Mouse (Mus musculus) fibroblast of lung, adult 2 months (primary cell): ENCODE measurements around the gene Cxcr3.

ENCODE experiments used
- DNase-seq: peaks from one replicate; pipeline ENCODE4 v3.0.0-alpha.2; 2011; ENCODE audit warnings: low read depth

The Cxcr3 gene

DNA sequence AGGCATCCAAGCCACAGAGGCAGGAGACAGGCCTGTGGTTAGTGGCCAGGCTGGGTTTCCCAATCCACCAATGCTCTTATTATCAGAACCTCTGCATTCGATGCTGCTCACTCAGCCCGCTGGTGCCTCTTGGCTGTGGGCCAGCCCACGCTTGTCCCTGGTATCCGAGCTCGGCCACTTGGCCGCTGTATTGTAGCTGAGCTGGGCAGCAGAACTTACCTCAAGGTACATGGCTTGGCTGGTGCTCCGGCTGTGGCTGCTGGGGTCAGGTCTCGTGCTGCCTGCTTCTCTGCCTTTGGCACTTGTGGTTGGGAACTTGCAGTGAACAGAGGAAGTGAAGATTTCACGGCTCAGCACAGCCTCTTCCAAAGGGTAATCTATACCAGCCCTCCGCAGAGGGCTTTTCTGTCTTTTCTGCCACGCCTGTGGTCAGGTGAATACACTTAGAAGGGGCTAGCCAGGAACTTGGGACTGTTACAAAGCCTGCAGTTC is at the start of gene Cxcr3:
TSS of gene Cxcr3 (minus strand) at position 442 of the 492 bp plus-strand sequence.
- DNase-seq, result peak; percentile 47

DNA sequence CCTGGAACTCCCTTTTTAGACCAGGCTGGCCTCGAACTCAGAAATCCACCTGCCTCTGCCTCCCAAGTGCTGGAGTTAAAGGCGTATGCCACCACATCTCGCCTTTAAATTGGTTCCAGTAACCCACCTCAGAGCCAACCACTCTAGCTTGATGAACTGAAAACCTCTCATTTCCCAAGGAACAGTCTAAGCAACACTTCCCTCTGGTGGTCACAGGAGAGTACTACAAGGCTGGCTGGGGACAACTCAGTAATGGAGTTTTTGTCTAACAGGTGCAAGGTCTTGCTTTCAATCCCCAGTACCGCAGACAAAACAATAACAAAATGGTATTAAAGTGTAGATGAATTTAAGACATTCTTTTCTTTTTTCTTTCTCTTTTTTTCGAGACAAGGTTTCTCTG is 38.0 kb upstream of the Cxcr3 start:
- peak; percentile 14 for DNase-seq

DNA sequence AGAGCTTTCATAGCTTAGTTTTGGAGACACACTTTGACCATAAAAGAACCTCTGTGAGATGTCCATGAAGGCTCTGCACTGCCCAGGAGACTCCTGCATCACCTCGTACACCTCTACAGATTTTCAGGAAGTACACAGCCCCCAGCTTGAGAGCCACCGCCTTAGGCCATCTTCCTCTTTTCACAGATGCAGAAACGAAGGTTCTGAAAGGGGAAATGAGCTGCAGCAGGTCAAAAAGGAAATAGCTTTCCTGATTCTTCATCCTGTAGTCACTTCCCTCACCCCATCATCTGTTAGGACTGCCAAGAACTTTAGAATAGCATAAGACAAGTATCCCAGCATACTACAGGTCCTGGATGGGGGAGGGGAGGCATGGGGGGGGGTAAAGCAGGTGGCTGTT is 36.2 kb upstream of the Cxcr3 start:
- DNase-seq, result no peak

DNA sequence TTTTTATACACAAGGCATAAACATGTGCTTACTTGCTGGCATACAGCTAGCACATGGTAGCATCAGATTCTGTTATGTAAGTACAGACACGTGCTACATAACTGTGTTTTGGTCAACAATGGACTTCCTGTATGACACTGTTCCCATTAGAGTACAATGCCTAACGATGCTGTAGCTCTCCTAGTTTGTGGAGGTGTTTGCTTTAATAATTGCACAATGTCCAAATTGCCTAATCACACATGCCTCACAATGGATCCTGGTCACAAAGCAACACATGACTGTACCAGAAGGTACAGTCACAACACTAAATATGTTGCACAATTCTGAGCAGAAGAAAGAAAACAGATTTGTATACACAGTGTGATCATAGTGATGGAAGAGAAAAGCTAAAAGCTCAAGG is 35.4 kb upstream of the Cxcr3 start:
- no peak for DNase-seq

DNA sequence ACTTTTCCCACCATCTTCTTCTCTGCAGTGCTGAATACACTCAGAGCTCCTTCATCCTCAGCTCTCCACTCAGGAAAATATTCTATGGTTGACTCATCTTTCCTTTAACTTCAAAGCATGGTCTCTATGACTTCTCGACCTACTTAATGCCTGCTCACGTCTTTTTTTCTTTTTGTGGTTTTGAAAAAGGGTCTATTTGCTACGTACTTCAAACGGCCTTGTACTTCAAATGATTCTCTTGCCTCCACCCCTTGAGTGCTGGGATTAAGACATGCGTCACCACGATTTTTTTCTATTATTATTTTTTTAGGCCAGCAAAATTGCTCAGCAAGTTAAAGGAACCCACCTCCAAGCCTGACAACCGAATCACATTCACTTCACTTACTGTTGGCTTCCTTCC is 33.2 kb upstream of the Cxcr3 start:
- no peak for DNase-seq

DNA sequence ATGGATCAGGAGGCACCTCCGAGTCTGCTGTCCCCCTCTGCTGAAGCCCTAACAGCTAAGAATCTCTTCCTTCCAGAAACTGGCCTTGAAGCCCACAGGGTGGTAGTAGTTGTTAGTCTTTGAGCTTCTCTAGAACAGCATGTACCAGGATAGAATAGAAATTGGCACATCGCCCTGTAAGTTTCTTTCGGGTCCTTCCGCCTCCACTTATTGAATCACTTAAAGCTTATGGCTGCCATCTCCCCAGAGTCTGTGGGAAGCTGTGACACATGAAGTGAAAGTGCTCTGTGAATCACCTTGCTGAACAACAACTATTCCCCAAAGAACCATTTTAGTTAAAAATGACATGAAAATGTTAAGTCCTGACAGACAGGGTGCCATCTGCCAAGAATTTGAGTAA is 31.0 kb upstream of the Cxcr3 start:
- DNase-seq, result no peak

DNA sequence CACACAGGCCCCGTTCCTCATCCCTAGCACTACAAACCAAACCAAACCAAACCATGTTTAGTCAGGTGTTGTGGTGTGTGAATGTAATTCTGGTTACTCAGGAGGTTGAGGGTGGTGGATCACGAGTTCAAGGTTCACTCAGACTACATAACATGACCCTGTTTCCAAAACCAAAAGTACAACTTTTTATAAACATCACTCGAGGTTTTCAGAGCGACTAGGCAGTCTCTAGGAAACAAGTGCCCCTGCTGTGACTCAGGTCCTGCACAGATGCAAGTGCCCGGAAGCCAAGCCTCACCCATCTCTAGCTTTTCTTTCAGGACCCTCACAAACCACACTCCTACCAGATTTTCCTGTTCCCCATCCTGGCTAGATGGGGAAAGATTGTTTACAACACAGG is 30.6 kb upstream of the Cxcr3 start:
- no peak for DNase-seq

DNA sequence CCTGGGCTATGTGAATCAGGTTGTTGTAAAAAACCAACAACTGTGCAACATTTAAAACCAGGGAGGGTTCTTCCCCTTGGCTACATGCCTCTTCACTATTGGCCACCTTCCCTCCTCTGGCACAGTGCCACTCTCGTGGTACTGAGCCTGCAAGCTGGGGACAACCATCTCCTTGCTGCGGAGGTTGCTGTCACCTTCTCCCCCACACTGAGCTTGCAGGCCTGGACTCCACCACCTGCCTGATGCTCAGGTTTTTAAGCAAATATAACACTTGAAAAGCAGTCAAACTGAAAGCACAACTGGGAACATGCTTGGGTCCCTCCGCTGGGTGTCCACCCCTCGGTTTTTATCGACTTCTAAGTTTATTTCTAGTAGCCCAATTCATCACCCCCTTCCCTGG is 20.4 kb upstream of the Cxcr3 start:
- DNase-seq, result no peak

DNA sequence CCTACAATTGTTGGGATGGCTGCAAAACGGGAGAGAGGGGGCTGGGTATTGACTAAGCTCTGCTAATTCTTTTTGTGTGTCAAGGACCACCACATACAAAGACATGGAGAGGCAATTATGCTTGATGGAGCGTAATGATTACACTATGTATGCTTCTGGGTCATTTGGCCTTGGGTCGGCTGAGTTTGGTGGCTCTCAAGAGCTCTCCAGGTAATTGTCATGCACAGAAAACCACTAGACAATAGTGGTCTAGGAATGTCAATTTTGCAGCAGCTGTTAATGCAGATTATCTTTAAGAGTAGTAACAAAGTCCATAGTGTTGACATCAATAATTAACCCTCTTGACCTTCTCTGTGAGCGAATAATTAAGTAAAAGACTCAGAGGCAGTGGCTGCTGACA is 16.1 kb upstream of the Cxcr3 start:
- DNase-seq, result no peak

DNA sequence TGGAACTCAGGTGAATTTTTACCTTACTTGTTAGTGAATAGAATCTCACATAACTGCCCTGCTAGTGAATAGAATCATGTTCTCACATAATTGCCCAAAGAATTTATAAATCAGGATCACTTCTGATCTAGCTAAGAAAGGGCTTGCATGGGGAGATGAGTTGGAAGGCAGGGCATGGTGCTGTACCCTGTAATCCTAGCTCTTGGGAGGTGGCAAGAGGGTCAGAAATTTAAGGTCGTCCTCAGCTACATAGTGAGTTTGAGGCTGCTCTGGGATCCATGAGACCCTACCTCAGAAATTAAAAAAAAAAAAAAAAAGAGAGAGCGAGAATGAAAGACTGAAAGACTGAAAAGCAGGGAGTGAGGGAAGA is 7.0 kb upstream of the Cxcr3 start:
- no peak for DNase-seq

DNA sequence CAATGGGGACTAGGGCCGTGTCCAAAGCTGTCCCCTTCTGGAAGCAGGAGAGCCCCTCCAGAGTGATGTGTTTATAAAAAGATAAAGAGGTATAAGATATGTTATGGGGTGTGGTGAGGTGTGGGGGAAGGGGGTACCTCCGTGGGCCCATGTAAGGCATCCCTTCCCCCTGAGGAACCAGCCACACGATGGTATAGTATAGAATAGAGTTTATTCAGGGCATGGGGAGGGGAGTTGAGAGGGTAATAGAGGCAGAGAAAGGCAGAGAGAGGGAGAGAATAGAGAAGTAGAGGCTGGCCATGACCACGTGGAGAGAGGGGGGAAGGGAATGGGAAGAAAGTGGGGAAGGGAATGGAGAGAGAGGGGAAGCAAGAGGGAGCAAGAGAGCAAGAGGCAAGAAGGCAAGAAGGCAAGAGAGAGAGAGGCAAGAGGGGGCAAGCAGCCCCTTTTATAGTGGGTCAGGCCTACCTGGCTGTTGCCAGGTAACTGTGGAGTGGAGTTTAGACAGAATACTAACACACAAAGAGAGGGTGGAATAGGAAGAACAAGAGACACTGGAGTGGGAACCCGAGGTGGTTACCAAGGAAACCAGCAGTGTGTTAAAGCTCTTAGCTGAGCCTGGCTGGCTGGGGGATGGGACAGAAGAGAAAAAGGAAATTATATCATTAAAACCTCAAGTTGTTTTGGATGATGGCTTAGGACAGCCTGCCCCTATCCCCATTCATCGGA is 6.4 kb upstream of the Cxcr3 start:
- DNase-seq, result no peak

DNA sequence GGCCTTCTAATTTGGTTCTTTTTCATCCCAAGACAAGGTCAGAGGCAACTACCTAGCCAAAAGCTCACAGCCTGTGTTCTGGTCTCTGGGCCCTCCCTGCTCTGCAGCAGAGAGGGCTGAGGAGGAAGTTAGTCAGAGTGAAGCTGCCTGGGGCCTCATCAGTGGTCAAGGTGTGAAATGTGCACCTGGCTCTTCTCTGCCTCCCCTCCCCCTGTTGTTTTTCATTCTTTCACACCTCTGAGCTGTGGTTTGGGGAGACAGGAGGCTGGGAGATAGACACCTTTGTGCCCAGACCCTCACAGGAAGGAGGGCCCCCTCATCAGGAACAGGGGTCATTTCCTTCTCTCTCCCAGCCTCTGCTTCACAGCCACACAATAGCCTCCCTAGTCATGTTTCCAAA is 3.1 kb upstream of the Cxcr3 start:
- no peak for DNase-seq

DNA sequence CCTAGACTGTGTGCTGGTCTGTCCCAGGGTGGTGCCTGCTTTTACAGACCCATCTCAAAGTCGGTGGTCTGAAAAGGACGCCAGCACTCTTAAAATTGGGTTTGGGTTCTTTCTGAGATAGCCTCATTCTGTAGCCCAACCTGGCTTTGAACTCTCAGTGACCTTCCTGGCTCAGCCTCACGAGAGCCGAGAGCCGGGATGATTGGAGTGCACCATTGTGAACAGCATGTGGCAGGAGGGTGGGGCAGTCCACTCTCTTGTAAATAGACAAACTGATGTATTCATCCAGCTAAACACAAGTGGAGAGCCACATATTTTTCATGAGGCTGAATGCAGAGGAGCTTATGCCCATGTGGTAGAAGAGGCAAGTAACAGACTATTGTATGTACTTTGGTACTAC is 912 bp upstream of the Cxcr3 start:
- no peak for DNase-seq

DNA sequence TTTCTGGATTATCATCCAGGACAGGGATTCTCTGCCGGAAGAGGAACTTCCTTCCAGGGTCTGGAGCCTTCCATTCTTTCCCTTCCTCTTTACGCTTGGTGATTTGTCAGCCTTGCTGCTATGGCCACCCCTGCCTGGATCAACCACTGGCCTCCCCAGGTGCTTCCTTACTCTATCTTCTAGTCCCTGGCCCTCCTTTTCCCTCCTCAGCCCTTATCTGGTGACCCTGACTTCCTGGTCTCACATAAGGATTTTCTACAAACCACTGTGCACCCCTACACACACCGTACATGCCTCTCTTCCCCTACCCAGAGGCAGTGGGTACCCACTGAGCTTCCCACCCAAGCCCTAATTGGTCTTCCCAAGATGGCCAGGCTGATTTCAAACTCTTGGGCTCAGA is 781 bp downstream of the Cxcr3 start:
- DNase-seq, result no peak

DNA sequence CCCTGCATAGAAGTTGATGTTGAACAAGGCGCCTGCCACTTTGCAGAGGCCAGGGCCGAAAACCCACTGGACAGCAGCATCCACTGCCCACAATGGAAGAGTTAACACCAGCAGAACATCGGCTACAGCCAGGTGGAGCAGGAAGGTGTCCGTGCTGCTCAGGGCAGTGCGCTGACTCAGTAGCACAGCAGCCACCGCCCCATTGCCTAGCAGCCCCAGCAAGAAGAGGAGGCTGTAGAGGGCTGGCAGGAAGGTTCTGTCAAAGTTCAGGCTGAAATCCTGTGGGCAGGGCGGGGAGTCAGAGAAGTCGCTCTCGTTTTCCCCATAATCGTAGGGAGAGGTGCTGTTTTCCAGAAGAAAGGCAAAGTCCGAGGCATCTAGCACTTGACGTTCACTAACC is 1.4 kb downstream of the Cxcr3 start:
- DNase-seq, result no peak

DNA sequence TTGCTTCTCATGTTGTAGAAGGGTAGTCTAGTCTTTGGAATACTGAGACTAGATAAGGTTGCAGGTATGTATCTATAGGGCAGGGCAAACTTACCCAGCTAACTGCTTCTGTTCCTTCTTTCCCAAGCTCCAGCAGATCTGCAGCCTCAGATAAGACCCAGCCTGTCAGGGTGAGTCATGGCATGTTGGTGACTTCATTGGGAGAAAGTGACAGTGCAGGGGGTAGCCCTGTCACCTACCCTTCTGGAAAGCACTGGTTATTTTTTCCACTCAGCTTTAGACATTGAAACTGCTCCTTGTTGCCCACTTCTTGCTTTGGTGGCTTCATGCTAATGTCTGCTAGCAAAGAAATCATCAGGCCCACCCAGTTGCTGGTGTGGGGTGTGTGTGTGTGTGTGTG is 4.1 kb downstream of the Cxcr3 start:
- DNase-seq, result no peak

DNA sequence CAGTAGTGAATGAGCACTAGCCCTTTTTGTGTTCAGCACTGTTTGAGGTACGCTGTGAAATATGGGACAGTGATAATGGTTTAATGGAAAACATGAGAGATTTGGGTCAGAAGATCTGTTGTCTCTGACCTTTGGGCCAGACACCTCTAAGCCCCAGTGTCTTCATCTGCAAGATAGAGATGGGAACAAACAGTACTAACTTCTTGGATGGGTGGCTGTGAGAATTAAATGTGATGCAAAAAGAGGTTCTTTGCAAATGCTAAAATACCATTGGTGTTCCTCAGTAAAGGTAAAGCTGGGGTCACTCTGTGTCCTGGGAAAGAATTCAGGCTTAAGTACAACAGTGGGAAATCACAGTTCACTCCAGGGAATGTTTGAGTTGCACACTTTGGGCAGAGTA is 13.7 kb downstream of the Cxcr3 start:
- DNase-seq, result peak; percentile 29

DNA sequence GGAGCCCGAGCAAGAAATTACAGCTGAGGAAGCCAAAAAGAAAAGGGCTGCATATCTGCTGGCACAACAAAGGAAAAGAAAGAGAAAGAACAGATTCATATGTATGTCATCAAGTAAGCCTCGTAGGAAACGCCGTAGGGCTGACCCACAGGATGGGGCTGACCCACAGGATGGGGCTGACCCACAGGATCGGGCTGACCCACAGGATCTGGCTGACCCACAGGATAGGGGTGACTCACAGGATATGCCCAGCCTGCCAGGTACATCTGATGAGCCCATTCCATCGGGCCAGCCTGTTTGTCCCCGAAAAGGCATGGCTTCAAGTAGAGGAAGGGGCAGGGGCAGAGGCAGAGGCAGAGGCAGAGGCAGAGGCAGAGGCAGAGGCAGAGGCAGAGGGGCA is 29.0 kb downstream of the Cxcr3 start:
- DNase-seq, result no peak

DNA sequence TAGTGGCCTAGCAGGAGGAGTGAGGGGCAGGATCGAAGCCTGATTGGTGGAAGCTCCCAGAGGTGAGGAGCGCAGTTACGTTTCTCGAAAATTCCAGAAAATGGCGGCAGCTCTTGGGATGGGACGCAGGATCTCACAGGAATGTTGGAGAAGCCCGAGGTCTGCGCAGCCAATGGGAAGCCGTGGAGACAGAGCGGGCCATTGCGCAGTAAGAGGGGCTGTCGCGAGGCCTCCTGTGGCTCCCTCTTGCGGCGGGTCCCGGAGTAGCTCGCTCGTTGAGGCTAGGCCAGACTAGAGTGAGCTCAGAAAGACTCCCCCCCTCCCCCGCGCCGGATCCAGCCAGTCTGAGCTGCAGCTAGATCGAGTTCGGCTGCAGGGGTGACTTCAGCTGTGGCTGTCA is 35.8 kb downstream of the Cxcr3 start:
- no peak for DNase-seq

DNA sequence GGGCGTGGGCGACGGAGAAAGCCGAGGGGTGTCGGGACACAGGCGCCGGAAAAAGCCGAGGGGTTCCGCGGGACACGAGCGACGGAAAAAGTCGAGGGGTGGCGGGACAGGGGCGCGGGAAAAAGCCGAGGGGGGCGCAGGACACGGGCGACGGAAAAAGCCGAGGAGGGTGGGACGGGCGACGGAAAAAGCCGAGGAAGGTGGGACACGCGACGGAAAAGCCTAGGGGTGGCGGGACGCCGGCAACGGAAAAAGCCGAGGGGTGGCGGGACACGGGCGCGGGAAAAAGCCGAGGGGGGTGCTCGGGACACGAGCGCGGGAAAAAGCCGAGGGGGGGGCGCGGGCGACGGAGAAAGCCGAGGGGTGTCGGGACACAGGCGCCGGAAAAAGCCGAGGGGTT is 36.5 kb downstream of the Cxcr3 start:
- no peak for DNase-seq

DNA sequence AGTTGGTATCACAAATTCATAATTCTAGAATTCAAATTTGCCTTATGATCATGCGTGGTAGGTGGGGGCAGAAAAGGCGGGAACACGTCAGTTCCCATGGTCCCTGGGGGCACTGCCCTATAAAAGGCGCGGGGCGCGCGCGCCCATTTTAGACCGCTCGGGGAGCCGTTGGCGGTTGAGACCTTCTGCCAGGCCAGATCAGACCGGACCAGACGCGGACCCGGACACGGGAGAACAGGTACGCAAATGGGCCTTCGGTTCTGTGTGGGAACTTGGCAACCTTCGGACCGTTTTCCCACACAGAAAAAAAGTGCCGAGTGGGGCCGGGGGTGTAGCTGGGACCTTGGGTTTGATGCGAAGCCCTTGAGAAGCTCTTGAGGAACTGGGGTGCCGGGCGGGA is 38.4 kb downstream of the Cxcr3 start:
- no peak for DNase-seq
